Mouse (Mus musculus) stomach, embryonic 16.5 days (tissue): ENCODE measurements around the gene Paf1. TPM values are rescaled to one million over a fixed set of nuclear protein-coding genes. Genes with fewer than 3 reads are reported as not detected.

Source experiments
- ATAC-seq: fragments of 200-750 bp; cut with Nextera tagmentation; 2 replicates; pipeline ENCODE4 v1.8.0; 2017; ENCODE audit warnings: moderate number of reproducible peaks, moderate TSS enrichment; ENCODE audit not compliant: insufficient read depth, low FRiP score
- H3K27ac ChIP-seq: fragments of 300-500 bp; sonication (generic); 2 replicates; pipeline ENCODE4 v1.5.1; 2014; ENCODE audit warnings: low read length
- H3K27me3 ChIP-seq: fragments of 300-500 bp; sonication (generic); 2 replicates; pipeline ENCODE4 v1.6.1; 2014; ENCODE audit warnings: low read length, control low read depth, mixed read lengths; ENCODE audit not compliant: control insufficient read depth, insufficient read depth
- H3K36me3 ChIP-seq: fragments of 300-500 bp; sonication (generic); 2 replicates; pipeline ENCODE4 v1.6.1; 2014; ENCODE audit warnings: low read length; ENCODE audit not compliant: control insufficient read depth, insufficient read depth
- H3K4me1 ChIP-seq: fragments of 300-500 bp; sonication (generic); 2 replicates; pipeline ENCODE4 v1.6.1; 2014; ENCODE audit warnings: low read length, control low read depth, mixed read lengths; ENCODE audit not compliant: control insufficient read depth, insufficient read depth
- H3K4me2 ChIP-seq: fragments of 300-500 bp; sonication (generic); 2 replicates; pipeline ENCODE4 v1.6.1; 2014; ENCODE audit warnings: low read depth, low read length, mixed read lengths
- H3K4me3 ChIP-seq: fragments of 300-500 bp; sonication (generic); replicated peaks from 2 replicates; pipeline ENCODE4 v1.5.1; 2014; ENCODE audit warnings: mild to moderate bottlenecking, low read length
- H3K9ac ChIP-seq: fragments of 300-500 bp; sonication (generic); 2 replicates; pipeline ENCODE4 v1.6.1; 2014; ENCODE audit warnings: low read length
- H3K9me3 ChIP-seq: fragments of 300-500 bp; sonication (generic); replicated peaks from 2 replicates; pipeline ENCODE4 v1.6.1; 2016; ENCODE audit warnings: low read length, control low read depth; ENCODE audit not compliant: control insufficient read depth
- WGBS: fragments of 180-500 bp; shearing (Covaris S2); extraction: QIAGEN DNeasy Blood & Tissue Kit; methylation state at CpG from one replicate; pipeline ENCODE4 v1.1.7; 2014; 5-methylcytosine and 5-hydroxymethylcytosine counted together
- polyA plus RNA-seq: library from polyadenylated mRNA; unstranded; fragments of >200 nt; fragmentation: Nextera tagmentation; extraction: Ambion mirVana; gene quantifications from 2 replicates; pipeline ENCODE4 v1.2.1, GENCODE M21; 2015

Paf1 gene
- polyA plus RNA-seq, 1 experiment from 2014 or later: 84.3 TPM

- H3K27ac ChIP-seq: peak overlapping the region; percentile 21; the same call in 1 of the 2 replicates
- no peaks in the 10 kb centered on the region for H3K9me3 ChIP-seq
- 0 out of 2 replicates have a peak, but pooled peaks cover 7% of the 10 kb centered on the region for H3K4me1 ChIP-seq
- H3K36me3 ChIP-seq: peaks cover 25% of the 10 kb centered on the region; the same call in 1 of the 2 replicates
- no peak overlapping the region for H3K4me3 ChIP-seq
- no peak overlapping the region for H3K9ac ChIP-seq
- 76% methylated on average over 3 of the region's 3 CpGs for WGBS
- no peak overlapping the region for H3K4me2 ChIP-seq
- H3K27me3 ChIP-seq: no peaks in the 10 kb centered on the region
- ATAC-seq: no peak
Measured at GRCm38 (mm10) chr7:28410841-28411475, 18.2 kb downstream of the Paf1 start.

GRCm38 (mm10) chr7:28412826-28413225, 20.1 kb downstream of the Paf1 start:
- H3K27me3 ChIP-seq: no peaks in the 10 kb centered on the region
- H3K4me2 ChIP-seq: no peak overlapping the region
- H3K4me1 ChIP-seq: 0 out of 2 replicates have a peak, but pooled peaks cover 7% of the 10 kb centered on the region
- no peak overlapping the region for H3K27ac ChIP-seq
- H3K36me3 ChIP-seq: 0 out of 2 replicates have a peak, but pooled peaks cover 21% of the 10 kb centered on the region
- H3K4me3 ChIP-seq: no peak overlapping the region
- no peak overlapping the region for H3K9ac ChIP-seq
- 85% methylated on average over 4 of the region's 4 CpGs for WGBS
- no peaks in the 10 kb centered on the region for H3K9me3 ChIP-seq
- ATAC-seq: no peak

GRCm38 (mm10) chr7:28417368-28417767, 24.6 kb downstream of the Paf1 start:
- Histone ChIP-seq H3K27ac (no peak overlapping the region), H3K9ac (no peak overlapping the region), H3K9me3 (no peaks in the 10 kb centered on the region), H3K4me2 (no peak overlapping the region), H3K4me1 (no peaks in the 10 kb centered on the region), H3K27me3 (no peaks in the 10 kb centered on the region), H3K4me3 (no peak overlapping the region), H3K36me3 (peaks cover 30% of the 10 kb centered on the region; the same call in 1 of the 2 replicates)
- ATAC-seq: no peak

GRCm38 (mm10) chr7:28418096-28418670, 25.4 kb downstream of the Paf1 start:
- no peaks in the 10 kb centered on the region for H3K27me3 ChIP-seq
- H3K4me1 ChIP-seq: no peaks in the 10 kb centered on the region
- 57% methylated on average over 8 of the region's 8 CpGs for WGBS
- H3K4me3 ChIP-seq: no peak overlapping the region
- no peak overlapping the region for H3K9ac ChIP-seq
- no peak overlapping the region for H3K27ac ChIP-seq
- ATAC-seq: peak; percentile 64; the same call in 1 of the 2 replicates
- no peak overlapping the region for H3K4me2 ChIP-seq
- H3K9me3 ChIP-seq: no peaks in the 10 kb centered on the region
- peaks cover 34% of the 10 kb centered on the region for H3K36me3 ChIP-seq

GRCm38 (mm10) chr7:28419416-28419815, 26.7 kb downstream of the Paf1 start:
- Histone ChIP-seq H3K4me2 (no peak overlapping the region), H3K27ac (peak overlapping the region; percentile 21; the same call in 1 of the 2 replicates), H3K9ac (no peak overlapping the region), H3K36me3 (peaks cover 33% of the 10 kb centered on the region), H3K9me3 (no peaks in the 10 kb centered on the region), H3K4me1 (no peaks in the 10 kb centered on the region), H3K4me3 (no peak overlapping the region), H3K27me3 (no peaks in the 10 kb centered on the region)
- WGBS: 87% methylated on average over 2 of the region's 2 CpGs
- ATAC-seq: no peak

GRCm38 (mm10) chr7:28423018-28423417, 30.3 kb downstream of the Paf1 start:
- no peak overlapping the region for H3K27ac ChIP-seq
- no peaks in the 10 kb centered on the region for H3K9me3 ChIP-seq
- ATAC-seq: no peak
- H3K36me3 ChIP-seq: peaks cover 27% of the 10 kb centered on the region
- H3K4me1 ChIP-seq: no peaks in the 10 kb centered on the region
- no peak overlapping the region for H3K4me3 ChIP-seq
- H3K4me2 ChIP-seq: no peak overlapping the region
- no peaks in the 10 kb centered on the region for H3K27me3 ChIP-seq
- no peak overlapping the region for H3K9ac ChIP-seq
- 97% methylated on average over 1 of the region's 1 CpGs for WGBS

- no peak overlapping the region for H3K4me3 ChIP-seq
- peaks cover 12% of the 10 kb centered on the region; the same call in 1 of the 2 replicates for H3K36me3 ChIP-seq
- no peak for ATAC-seq
- H3K4me2 ChIP-seq: no peak overlapping the region
- H3K9me3 ChIP-seq: no peaks in the 10 kb centered on the region
- no peaks in the 10 kb centered on the region for H3K4me1 ChIP-seq
- H3K27me3 ChIP-seq: no peaks in the 10 kb centered on the region
- no peak overlapping the region for H3K9ac ChIP-seq
- no peak overlapping the region for H3K27ac ChIP-seq
Measured at GRCm38 (mm10) chr7:28427738-28428137, 35.0 kb downstream of the Paf1 start.

GRCm38 (mm10) chr7:28430512-28430911, 37.8 kb downstream of the Paf1 start:
- no peak for ATAC-seq
- 70% methylated on average over 1 of the region's 1 CpGs for WGBS
- Histone ChIP-seq H3K27ac (no peak overlapping the region), H3K4me1 (peaks cover 15% of the 10 kb centered on the region), H3K9me3 (no peaks in the 10 kb centered on the region), H3K9ac (no peak overlapping the region), H3K27me3 (no peaks in the 10 kb centered on the region), H3K4me3 (no peak overlapping the region), H3K36me3 (0 out of 2 replicates have a peak, but pooled peaks cover 3% of the 10 kb centered on the region), H3K4me2 (no peak overlapping the region)

- H3K4me1 ChIP-seq: peaks cover 18% of the 10 kb centered on the region
- H3K27me3 ChIP-seq: no peaks in the 10 kb centered on the region
- H3K9ac ChIP-seq: no peak overlapping the region
- H3K4me3 ChIP-seq: no peak overlapping the region
- H3K27ac ChIP-seq: no peak overlapping the region
- ATAC-seq: no peak
- H3K36me3 ChIP-seq: no peaks in the 10 kb centered on the region
- no peaks in the 10 kb centered on the region for H3K9me3 ChIP-seq
- WGBS: 86% methylated on average over 2 of the region's 2 CpGs
- H3K4me2 ChIP-seq: no peak overlapping the region
Measured at GRCm38 (mm10) chr7:28432252-28432651, 39.5 kb downstream of the Paf1 start.
